Mouse (Mus musculus) frontal cortex, postnatal 10 days (tissue): ENCODE results near the gene Tmem253.

Source experiments
- DNase-seq, 2 experiments: peaks; one replicate each; pipeline ENCODE4 v3.0.0; 2022; ENCODE audit warnings: low spot score in 2 of 2, mixed read lengths in 1 of 2

Tmem253 gene

GRCm38 (mm10) chr14:52006771-52007170, 8.7 kb upstream of the Tmem253 start:
- DNase-seq: no peak

GRCm38 (mm10) chr14:52008321-52009203, 6.9 kb upstream of the Tmem253 start:
- DNase-seq: peak; percentile 78 to 88

GRCm38 (mm10) chr14:52009361-52009760, 6.1 kb upstream of the Tmem253 start:
- DNase-seq: no peak

- no peak for DNase-seq
These were observed 5.6 kb upstream of the Tmem253 start for GRCm38 (mm10) chr14:52009841-52010240.

- DNase-seq: peak in 1 of 2 experiments; percentile 76
These were observed 4.9 kb upstream of the Tmem253 start for GRCm38 (mm10) chr14:52010446-52011111.

- DNase-seq: no peak
These were observed 3.8 kb upstream of the Tmem253 start for GRCm38 (mm10) chr14:52011683-52012082.

GRCm38 (mm10) chr14:52012085-52012484, 3.4 kb upstream of the Tmem253 start:
- peak in 1 of 2 experiments; percentile 56 for DNase-seq

GRCm38 (mm10) chr14:52012553-52012952, 2.9 kb upstream of the Tmem253 start:
- no peak for DNase-seq

GRCm38 (mm10) chr14:52013021-52013610, 2.3 kb upstream of the Tmem253 start:
- DNase-seq: no peak

GRCm38 (mm10) chr14:52013771-52014219, 1.7 kb upstream of the Tmem253 start:
- DNase-seq: no peak

GRCm38 (mm10) chr14:52014271-52014760, 1.1 kb upstream of the Tmem253 start:
- DNase-seq: no peak

GRCm38 (mm10) chr14:52014761-52015311, 622 bp upstream of the Tmem253 start:
- DNase-seq: no peak

- DNase-seq: no peak
These were observed 1.4 kb downstream of the Tmem253 start for GRCm38 (mm10) chr14:52016625-52017405.

GRCm38 (mm10) chr14:52017662-52018061, 2.2 kb downstream of the Tmem253 start:
- no peak for DNase-seq

- DNase-seq: no peak
These were observed 3.0 kb downstream of the Tmem253 start for GRCm38 (mm10) chr14:52018248-52019050.

- peak in 1 of 2 experiments; percentile 35 for DNase-seq
These were observed 3.7 kb downstream of the Tmem253 start for GRCm38 (mm10) chr14:52019051-52019589.

- DNase-seq: peak; percentile 97 to 98
These were observed 4.3 kb downstream of the Tmem253 start for GRCm38 (mm10) chr14:52019590-52020340.

GRCm38 (mm10) chr14:52020486-52021137, 5.2 kb downstream of the Tmem253 start, which contains the start of gene Zfp219:
Gene Zfp219 (minus strand): TSS chr14:52020733.
- peak in 1 of 2 experiments; percentile 63 for DNase-seq

- no peak for DNase-seq
These were observed 5.7 kb downstream of the Tmem253 start for GRCm38 (mm10) chr14:52021138-52021529.
